Mouse (Mus musculus) gastrocnemius, postnatal 25 days (tissue): ENCODE measurements around the gene Ifnk. TPM values are rescaled to one million over a fixed set of nuclear protein-coding genes. Genes with fewer than 3 reads are reported as not detected.

Experiments used
- DNase-seq: peaks from one replicate; pipeline ENCODE4 v3.0.0; 2022
- long read RNA-seq, 2 experiments: library from polyadenylated mRNA; stranded (forward); transcript quantifications; one replicate each; pipeline ENCODE4 v2.0.0; 2021
- total RNA-seq, 2 experiments: library from RNA; stranded (reverse); gene quantifications; 1 replicate in 1 of 2; 2 replicates in 1 of 2; pipeline ENCODE4 v1.2.3; 2021

The Ifnk gene
- not detected for total RNA-seq
- long read RNA-seq, experiment 1 = 0 reads
- long read RNA-seq, experiment 2 = 0 reads

- no peak for DNase-seq
Observed at GRCm38 (mm10) chr4:35151756-35152155, at the start of gene Ifnk. Gene Ifnk, plus strand, starts transcription at chr4:35152056.

DNA sequence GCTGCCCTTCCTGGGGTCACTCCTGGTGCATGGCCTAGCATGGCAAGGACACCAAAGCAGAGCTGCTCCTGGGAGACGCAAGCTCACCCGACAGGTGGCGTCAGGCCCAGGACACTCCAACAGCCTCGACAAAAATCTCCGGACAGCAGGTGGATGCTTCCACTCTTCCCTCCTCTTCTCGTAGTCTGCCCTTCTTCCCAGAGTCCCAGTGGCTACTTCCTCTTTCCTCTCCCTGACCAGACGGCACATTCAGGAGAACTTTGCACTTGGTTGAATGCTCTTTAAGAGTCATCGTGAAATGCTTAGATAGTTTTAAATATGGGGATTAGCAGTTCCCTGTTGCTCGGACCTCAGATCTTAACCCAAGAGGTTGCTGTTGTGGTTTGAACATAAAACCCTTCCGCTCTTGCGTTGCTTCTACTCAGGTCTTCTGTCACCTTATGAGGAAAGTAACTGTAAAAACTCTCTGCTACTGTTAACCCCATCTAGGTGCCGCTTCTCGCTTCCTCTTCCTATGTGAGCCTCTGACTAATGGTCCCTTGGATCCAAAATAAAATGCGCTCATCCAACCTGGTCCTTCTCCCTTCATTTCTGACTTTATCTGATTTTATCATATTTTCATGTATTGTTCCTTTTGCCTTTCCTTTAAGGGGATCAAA is 46.6 kb upstream of the Ifnk start:
- no peak for DNase-seq

DNA sequence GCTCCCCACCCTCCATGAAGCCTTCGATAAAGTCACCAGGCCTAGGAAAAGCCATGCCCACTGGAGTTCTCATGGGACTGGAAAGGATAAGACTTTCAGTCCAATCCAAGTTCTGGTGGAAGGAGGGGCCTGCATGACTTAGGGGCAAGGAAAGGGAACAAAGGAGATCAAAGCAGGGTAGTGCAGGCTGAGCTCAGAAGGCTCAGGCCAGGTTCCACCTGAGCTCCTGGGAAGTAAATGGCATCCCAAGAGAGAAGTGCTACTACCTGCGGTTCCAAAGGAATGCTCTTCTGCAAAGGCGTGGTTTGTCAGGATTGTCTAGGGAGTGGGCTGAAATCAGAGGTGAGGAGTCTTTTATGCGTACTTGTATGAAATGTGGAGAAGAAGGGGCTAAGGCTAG is 39.4 kb upstream of the Ifnk start:
- no peak for DNase-seq

DNA sequence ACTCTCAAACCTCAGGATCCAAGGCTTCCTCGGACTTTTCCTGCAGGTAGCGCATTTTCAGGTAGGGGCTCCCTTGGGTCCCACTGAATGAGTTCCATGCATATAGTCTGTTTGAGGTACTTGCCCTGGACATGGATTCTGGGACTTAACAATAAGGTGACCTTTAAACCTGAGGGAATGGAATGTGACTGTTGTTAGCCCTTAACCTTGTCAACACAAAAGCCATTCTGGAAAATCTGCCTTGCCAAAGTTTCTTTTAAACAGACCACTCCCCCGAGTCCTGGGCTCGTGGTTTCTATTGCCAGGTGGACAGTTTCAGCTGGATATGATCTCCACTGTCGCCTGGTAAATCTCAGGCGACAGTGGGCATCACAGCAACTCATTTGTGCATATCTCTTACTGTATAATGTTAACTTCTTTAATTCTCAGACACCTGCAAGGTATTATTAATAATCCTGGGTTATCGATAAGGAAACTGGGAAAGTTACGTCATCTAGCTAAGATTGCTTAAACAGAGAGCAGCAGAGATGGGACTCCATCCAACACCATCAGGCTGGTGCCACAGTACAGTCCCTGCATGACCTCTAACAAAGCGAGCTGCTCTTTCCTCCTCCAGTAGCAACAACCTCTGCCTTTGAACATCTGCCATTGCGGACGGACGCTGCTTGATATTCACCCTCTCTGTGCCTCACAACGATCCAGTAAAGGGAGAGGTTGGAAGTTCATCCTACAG is 38.2 kb upstream of the Ifnk start:
- no peak for DNase-seq

- no peak for DNase-seq
Observed at GRCm38 (mm10) chr4:35114950-35115349, 36.9 kb upstream of the Ifnk start.

DNA sequence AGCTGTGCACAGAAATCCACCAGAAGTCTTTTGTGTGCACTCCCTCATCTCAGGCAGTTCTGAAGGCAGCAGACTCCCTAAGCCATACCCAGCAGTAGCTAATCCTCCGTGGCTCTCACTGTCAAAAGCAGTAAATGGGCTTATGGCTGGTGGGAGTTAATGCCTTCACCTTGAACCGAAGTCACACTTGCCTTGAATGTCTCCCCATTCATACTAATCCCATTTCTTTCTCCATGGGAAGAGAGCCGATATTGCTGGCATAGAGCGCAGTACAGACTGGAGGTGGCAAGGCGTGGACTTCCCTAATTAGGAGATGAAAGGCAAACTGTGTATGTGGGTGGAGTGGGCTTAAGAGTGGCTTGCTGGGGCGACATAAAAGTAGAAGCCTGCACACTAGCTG is 35.9 kb upstream of the Ifnk start:
- no peak for DNase-seq

DNA sequence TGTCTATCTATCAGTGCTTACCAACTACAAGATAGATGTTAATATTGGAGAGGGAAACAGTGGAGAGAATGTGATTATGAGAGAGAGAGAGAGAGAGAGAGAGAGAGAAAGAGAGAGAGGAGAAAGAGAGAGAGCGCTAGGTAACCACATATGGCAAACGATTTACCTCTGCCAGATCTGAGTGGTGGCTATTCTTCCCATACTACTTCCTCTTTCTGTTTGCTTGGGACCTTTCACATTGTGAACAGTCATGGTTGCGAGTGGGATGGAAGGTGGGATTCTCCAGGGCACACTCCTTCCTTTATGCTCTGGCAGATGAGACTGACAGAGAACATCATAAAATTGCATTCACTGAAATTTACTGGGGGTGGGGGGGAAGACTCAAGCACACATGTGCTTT is 34.7 kb upstream of the Ifnk start:
- DNase-seq = no peak

GRCm38 (mm10) chr4:35118851-35119250 is 33.0 kb upstream of the Ifnk start:
- no peak for DNase-seq

DNA sequence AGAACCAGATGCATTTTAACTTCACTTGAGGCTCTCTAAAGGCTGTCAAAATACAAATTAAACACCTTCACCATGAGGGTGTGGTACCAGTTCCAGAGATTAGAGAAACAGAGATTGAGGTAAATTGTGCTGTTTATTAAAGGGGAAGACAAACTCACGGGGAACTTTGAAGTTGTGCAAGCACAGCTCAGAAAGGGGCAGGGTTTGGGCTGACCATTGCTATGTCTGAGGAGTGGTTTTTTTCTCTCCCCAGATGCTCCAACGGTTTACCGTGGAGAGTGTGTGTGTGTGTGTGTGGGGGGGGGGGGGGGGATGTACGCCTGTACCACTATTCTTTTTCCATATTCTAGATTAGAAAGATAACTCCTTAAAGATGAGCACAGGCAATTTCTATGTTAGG is 31.7 kb upstream of the Ifnk start:
- no peak for DNase-seq

DNA sequence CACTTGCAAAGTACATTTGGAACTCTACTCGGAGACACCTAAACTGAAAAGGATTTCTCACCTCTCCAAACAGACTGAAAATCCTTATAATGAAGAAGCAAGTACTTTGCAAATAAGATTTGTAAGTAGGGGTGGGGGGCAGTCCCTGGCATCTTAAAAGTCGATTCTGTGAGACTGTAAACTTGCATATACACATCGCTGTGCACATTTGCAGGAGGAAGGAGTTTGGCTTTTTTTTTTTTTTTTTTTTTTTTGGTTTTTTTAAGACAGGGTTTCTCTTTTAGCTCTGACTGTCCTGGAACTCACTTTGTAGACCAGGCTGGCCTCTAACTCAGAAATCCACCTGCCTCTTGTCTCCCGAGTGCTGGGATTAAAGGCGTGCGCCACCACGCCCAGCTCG is 31.3 kb upstream of the Ifnk start:
- no peak for DNase-seq

GRCm38 (mm10) chr4:35121060-35121459 is 30.8 kb upstream of the Ifnk start:
- DNase-seq = no peak

DNA sequence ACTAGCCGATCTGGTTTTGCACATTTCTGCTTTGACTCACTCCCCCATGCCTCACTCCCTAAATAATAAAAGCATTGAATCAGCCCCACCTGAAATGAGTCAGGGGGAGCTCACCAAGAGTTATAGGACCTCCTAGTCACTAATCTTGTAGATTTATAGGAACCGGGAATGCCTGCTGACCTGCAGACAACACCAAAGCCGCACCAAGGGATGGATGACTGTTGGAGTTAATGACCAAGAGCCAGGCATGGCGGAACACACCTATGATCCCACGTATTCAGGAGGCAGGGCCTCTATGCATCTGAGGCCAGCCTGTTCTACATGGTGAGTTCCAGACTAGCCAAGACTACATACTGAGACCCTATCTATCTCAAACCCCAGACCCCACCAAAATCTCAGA is 28.8 kb upstream of the Ifnk start:
- DNase-seq = no peak

DNA sequence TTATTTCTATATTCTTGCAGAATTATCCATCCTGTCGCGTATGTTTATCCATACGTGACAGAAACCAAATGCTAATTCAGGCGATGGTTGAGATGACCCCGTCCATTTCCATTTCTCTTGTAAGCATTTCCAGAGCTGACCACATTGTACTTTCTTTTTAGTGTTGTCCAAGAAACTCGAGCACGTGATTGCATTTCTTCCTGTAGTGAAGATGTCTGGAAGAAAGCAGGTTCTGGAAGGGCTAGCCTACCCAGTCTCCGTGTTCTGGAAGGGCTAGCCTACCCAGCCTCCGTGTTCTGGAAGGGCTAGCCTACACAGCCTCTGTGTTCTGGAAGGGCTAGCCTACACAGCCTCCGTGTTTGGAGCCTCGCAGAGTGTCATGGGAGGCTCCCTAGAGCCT is 27.8 kb upstream of the Ifnk start:
- DNase-seq = no peak

GRCm38 (mm10) chr4:35125299-35125777 is 26.5 kb upstream of the Ifnk start:
- DNase-seq = no peak

DNA sequence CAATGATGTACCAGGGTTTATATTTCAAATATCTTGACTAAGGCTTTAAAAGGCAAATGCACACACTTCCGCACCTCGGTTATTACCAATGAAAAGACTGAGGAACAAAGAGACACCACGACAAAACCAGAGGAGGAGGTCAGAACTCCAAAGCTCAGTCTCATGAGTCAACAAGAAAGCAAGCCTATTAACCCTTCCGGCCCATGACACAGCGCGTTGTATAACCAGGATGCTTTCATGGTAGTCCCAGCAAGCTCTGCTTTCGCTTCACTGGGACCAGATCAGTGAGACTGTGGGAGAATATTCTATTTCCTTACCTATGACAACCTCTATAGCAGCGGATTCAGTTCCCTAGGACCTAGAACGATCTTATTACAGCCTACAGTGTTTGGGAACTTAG is 25.1 kb upstream of the Ifnk start:
- DNase-seq = no peak

DNA sequence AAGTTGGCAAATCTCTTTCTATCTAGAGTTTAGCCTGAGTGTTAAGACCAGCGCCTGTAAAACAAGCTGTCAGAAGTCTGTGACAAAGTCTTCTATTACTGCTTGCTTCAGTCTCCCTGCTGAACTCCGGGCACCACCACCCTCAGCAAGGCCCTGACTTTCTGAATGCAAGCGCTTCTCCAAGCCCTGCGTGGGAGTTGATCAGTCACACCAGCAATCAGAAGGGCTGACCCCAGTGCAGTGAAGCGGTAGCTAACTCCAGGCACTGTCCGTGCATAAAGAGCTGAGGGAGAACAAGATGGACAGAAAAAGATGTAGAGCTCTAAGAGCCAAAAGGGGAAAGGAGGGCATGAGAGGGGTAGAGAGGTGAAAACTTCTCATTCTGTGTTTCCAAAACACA is 24.1 kb upstream of the Ifnk start:
- no peak for DNase-seq

DNA sequence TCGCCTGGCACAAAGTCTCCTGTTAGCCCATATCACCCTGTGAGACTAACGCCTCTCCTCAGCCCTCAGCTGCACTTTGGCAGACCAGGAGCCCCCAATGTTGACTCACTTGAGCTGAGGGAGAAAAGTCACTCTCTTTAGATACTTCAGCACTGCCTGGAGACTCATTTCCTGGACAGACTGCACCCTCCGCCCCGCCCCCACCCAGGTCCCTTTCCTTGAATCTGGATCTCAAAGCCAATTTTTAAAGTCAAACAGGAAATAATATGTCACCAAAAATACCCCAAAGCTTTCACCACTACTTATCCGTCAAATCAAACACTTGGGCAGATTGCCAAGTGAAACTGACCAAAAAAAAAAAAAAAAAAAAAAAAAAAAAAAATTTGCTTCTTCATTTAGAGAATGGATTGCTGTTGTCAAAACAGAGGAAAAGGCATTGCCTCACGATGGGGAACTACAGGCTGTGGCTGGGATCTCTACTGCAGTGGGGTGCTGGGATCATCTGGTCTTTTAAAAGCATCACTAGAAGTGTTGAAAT is 21.4 kb upstream of the Ifnk start:
- DNase-seq = no peak

GRCm38 (mm10) chr4:35131592-35131991 is 20.3 kb upstream of the Ifnk start:
- no peak for DNase-seq

- DNase-seq = no peak
Observed at GRCm38 (mm10) chr4:35133411-35133810, 18.4 kb upstream of the Ifnk start.

DNA sequence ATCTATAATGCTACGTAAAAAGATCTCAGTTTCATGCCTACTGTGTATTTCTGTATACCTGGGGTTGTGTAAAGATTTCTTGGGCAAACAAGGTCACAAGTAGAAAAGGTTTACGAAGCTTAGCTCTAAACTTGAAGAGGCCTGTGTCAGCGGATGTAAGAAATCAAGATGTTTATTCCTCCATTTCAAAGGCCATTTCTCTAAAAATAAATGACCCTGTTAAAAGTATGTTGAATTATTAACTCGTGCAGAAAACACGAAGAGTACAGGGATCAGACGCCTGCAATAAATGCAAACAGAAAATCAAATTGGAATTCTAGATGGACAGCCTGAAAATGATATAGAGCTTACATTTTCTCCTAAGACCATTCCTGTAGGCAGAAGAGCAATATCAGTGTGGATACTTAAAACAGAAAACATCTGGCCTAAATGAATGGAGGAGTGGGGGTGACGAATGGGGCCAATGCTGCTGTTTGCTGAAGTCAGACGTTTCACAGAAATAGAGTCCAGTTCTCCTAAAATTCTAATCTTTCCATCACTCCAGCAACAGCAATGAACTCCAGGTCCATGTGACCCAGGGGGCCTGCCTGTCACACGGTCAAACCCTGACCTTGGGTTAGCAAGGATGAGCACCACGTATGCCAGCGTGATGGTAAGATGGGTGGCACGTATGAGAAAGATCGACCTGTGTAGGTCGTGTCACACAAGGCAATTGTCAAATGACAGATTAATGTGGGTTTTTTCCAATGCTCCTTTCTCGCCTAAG is 16.8 kb upstream of the Ifnk start:
- no peak for DNase-seq

- DNase-seq = no peak
Observed at GRCm38 (mm10) chr4:35135806-35136205, 16.1 kb upstream of the Ifnk start.

- no peak for DNase-seq
Observed at GRCm38 (mm10) chr4:35136996-35137395, 14.9 kb upstream of the Ifnk start.

GRCm38 (mm10) chr4:35138077-35138476 is 13.8 kb upstream of the Ifnk start:
- DNase-seq = no peak
